Mouse (Mus musculus) lung, postnatal 0 days (tissue): ENCODE measurements around the gene Ppp3cb. TPM values are rescaled to one million over a fixed set of nuclear protein-coding genes. Genes with fewer than 3 reads are reported as not detected.

Source experiments
- ATAC-seq: fragments of 200-750 bp; cut with Nextera tagmentation; 2 replicates; pipeline ENCODE4 v1.8.0; 2017; ENCODE audit warnings: moderate library complexity
- DNase-seq: peaks from one replicate; pipeline ENCODE4 v3.0.0-alpha.2; 2016; ENCODE audit warnings: low spot score
- H3K27ac ChIP-seq: fragments of 300-500 bp; sonication (generic); 2 replicates; pipeline ENCODE4 v1.5.1; 2014; ENCODE audit warnings: antibody characterized with exemption, mild to moderate bottlenecking, low read length, mixed read lengths
- H3K27me3 ChIP-seq: fragments of 300-500 bp; sonication (generic); replicated peaks from 2 replicates; pipeline ENCODE4 v1.6.1; 2014; ENCODE audit warnings: low read length, mixed read lengths; ENCODE audit not compliant: insufficient read depth
- H3K36me3 ChIP-seq: fragments of 300-500 bp; sonication (generic); 2 replicates; pipeline ENCODE4 v1.6.1; 2014; ENCODE audit warnings: low read length, mixed read lengths; ENCODE audit not compliant: insufficient read depth
- H3K4me1 ChIP-seq: fragments of 300-500 bp; sonication (generic); 2 replicates; pipeline ENCODE4 v1.6.1; 2014; ENCODE audit warnings: antibody characterized with exemption, low read depth, low read length, mixed read lengths; ENCODE audit not compliant: insufficient read depth
- H3K4me2 ChIP-seq: fragments of 300-500 bp; sonication (generic); replicated peaks from 2 replicates; pipeline ENCODE4 v1.6.1; 2014; ENCODE audit warnings: low read depth, mild to moderate bottlenecking, low read length, moderate library complexity, mixed read lengths
- H3K4me3 ChIP-seq: fragments of 300-500 bp; sonication (generic); 2 replicates; pipeline ENCODE4 v1.5.1; 2014; ENCODE audit warnings: low read depth, low read length
- H3K9ac ChIP-seq: fragments of 300-500 bp; sonication (generic); replicated peaks from 2 replicates; pipeline ENCODE4 v1.6.1; 2014; ENCODE audit warnings: low read depth, mild to moderate bottlenecking
- H3K9me3 ChIP-seq: fragments of 300-500 bp; sonication (generic); 2 replicates; pipeline ENCODE4 v1.6.1; 2016; ENCODE audit warnings: low read length, mixed read lengths
- CTCF ChIP-seq: IDR thresholded peaks from 2 replicates; pipeline ENCODE4 v1.5.1; 2016; ENCODE audit warnings: antibody characterized with exemption, mild to moderate bottlenecking
- EP300 ChIP-seq: IDR thresholded peaks from 2 replicates; pipeline ENCODE4 v1.6.1; 2016; ENCODE audit warnings: antibody characterized with exemption, mild to moderate bottlenecking, control low read depth
- WGBS: fragments of 180-500 bp; shearing (Covaris S2); extraction: QIAGEN DNeasy Blood & Tissue Kit; methylation state at CpG from one replicate; pipeline ENCODE4 v1.1.7; 2014; 5-methylcytosine and 5-hydroxymethylcytosine counted together
- polyA plus RNA-seq: library from polyadenylated mRNA; unstranded; fragments of >200 nt; fragmentation: Nextera tagmentation; extraction: Ambion mirVana; gene quantifications from 2 replicates; pipeline ENCODE4 v1.2.1, GENCODE M21; 2015

Gene Ppp3cb
- polyA plus RNA-seq, 1 experiment from 2014 or later: 24.2 TPM

GRCm38 (mm10) chr14:20478801-20479200 is 67.6 kb downstream of the Ppp3cb start:
- Histone ChIP-seq H3K4me3 (peak overlapping the region; percentile 84), H3K9ac (peak overlapping the region; percentile 76; the same call in 1 of the 2 replicates), H3K4me2 (peak overlapping the region; percentile 82), H3K4me1 (0 out of 2 replicates have a peak, but pooled peaks cover 3% of the 10 kb centered on the region), H3K9me3 (no peaks in the 10 kb centered on the region), H3K27me3 (no peaks in the 10 kb centered on the region), H3K27ac (peak overlapping the region; percentile 93), H3K36me3 (no peaks in the 10 kb centered on the region)
- WGBS: 4% methylated on average over 7 of the region's 7 CpGs
- TF ChIP-seq CTCF (no peak), EP300 (peak; percentile 55)
- ATAC-seq: peak; percentile 76
- DNase-seq: peak; percentile 95

GRCm38 (mm10) chr14:20478385-20478784 is 68.0 kb downstream of the Ppp3cb start:
- WGBS: 20% methylated on average over 3 of the region's 3 CpGs
- Histone ChIP-seq H3K4me1 (0 out of 2 replicates have a peak, but pooled peaks cover 3% of the 10 kb centered on the region), H3K4me2 (peak overlapping the region; percentile 82), H3K9ac (peak overlapping the region; percentile 26; the same call in 1 of the 2 replicates), H3K36me3 (no peaks in the 10 kb centered on the region), H3K4me3 (peak overlapping the region; percentile 84; the same call in 1 of the 2 replicates), H3K27ac (peak overlapping the region; percentile 93), H3K9me3 (no peaks in the 10 kb centered on the region), H3K27me3 (no peaks in the 10 kb centered on the region)
- TF ChIP-seq EP300 (no peak), CTCF (no peak)
- DNase-seq: no peak
- ATAC-seq: peak; percentile 0; the same call in 1 of the 2 replicates

- ATAC-seq (no peak), DNase-seq (no peak)
- TF ChIP-seq EP300 (no peak), CTCF (no peak)
- Histone ChIP-seq H3K4me2 (no peak overlapping the region), H3K9ac (no peak overlapping the region), H3K27ac (no peak overlapping the region), H3K4me1 (0 out of 2 replicates have a peak, but pooled peaks cover 3% of the 10 kb centered on the region), H3K36me3 (no peaks in the 10 kb centered on the region), H3K4me3 (no peak overlapping the region), H3K27me3 (no peaks in the 10 kb centered on the region), H3K9me3 (no peaks in the 10 kb centered on the region)
- WGBS: 60% methylated on average over 4 of the region's 4 CpGs
These were observed 68.9 kb downstream of the Ppp3cb start for GRCm38 (mm10) chr14:20477261-20478025.

GRCm38 (mm10) chr14:20460216-20460615 is 86.2 kb downstream of the Ppp3cb start:
- TF ChIP-seq EP300 (no peak), CTCF (no peak)
- no peaks in the 10 kb centered on the region for H3K27me3 ChIP-seq
- WGBS: 75% methylated on average over 14 of the region's 14 CpGs
- no peak overlapping the region for H3K27ac ChIP-seq
- H3K36me3 ChIP-seq: peaks cover 54% of the 10 kb centered on the region
- no peak overlapping the region for H3K4me3 ChIP-seq
- ATAC-seq (no peak), DNase-seq (no peak)
- no peaks in the 10 kb centered on the region for H3K9me3 ChIP-seq
- H3K4me2 ChIP-seq: no peak overlapping the region
- H3K4me1 ChIP-seq: no peaks in the 10 kb centered on the region
- H3K9ac ChIP-seq: no peak overlapping the region

- ATAC-seq (no peak), DNase-seq (no peak)
- Histone ChIP-seq H3K4me1 (no peaks in the 10 kb centered on the region), H3K9ac (no peak overlapping the region), H3K36me3 (peaks cover 44% of the 10 kb centered on the region), H3K9me3 (no peaks in the 10 kb centered on the region), H3K27me3 (no peaks in the 10 kb centered on the region), H3K4me2 (no peak overlapping the region), H3K27ac (no peak overlapping the region), H3K4me3 (no peak overlapping the region)
- 85% methylated on average over 9 of the region's 9 CpGs for WGBS
- TF ChIP-seq CTCF: no peak
- no peak for TF ChIP-seq EP300
These were observed 88.0 kb downstream of the Ppp3cb start for GRCm38 (mm10) chr14:20458378-20458777.

GRCm38 (mm10) chr14:20452929-20453328 is 93.4 kb downstream of the Ppp3cb start:
- Histone ChIP-seq H3K36me3 (peaks cover 9% of the 10 kb centered on the region; the same call in 1 of the 2 replicates), H3K9me3 (no peaks in the 10 kb centered on the region), H3K27me3 (no peaks in the 10 kb centered on the region), H3K27ac (no peak overlapping the region), H3K9ac (no peak overlapping the region), H3K4me2 (no peak overlapping the region), H3K4me3 (no peak overlapping the region), H3K4me1 (peaks cover 8% of the 10 kb centered on the region; the same call in 1 of the 2 replicates)
- no peak for TF ChIP-seq CTCF
- no peak for TF ChIP-seq EP300
- ATAC-seq (no peak), DNase-seq (no peak)
- 87% methylated on average over 5 of the region's 5 CpGs for WGBS
